Mouse (Mus musculus): ENCODE results near the gene Arhgap15.

- TF ChIP-seq CTCF (IDR thresholded peaks at IDR 0.05 in 2 of 3, conservative IDR thresholded peaks at IDR 0.05 in 1 of 3; ENCODE audit: control insufficient read depth in 1 of 3, insufficient read depth in 1 of 3, low read depth in 2 of 3, low read length in 3 of 3, poor library complexity in 1 of 3, severe bottlenecking in 1 of 3) (no peak), NELFE (IDR thresholded peaks at IDR 0.05; ENCODE audit: low read depth, low read length) (no peak), ZNF384 (IDR thresholded peaks at IDR 0.05; ENCODE audit: low read depth, low read length) (no peak), POLR2A (IDR thresholded peaks at IDR 0.05; ENCODE audit: control insufficient read depth in 1 of 2, insufficient read depth in 1 of 2, low read depth in 1 of 2, low read length in 2 of 2, poor library complexity in 1 of 2) (no peak), GATA1 (IDR thresholded peaks at IDR 0.05; ENCODE audit: low read depth, low read length) (no peak), E2F4 (IDR thresholded peaks at IDR 0.05; ENCODE audit: borderline replicate concordance, low read depth, low read length) (no peak), BHLHE40 (IDR thresholded peaks at IDR 0.05; ENCODE audit: borderline replicate concordance, low read depth, low read length) (no peak), USF2 (IDR thresholded peaks at IDR 0.05; ENCODE audit: borderline replicate concordance in 1 of 2, insufficient read depth in 1 of 2, low read depth in 1 of 2, low read length in 2 of 2) (no peak), RCOR1 (IDR thresholded peaks at IDR 0.05; ENCODE audit: low read depth, low read length) (no peak)
Measured at GRCm38 (mm10) chr2:44356248-44356886, 607.7 kb downstream of the Arhgap15 start.
